Mouse (Mus musculus) testis, postnatal 10 days (tissue): ENCODE measurements around the gene March5.
"Not testable (repeated sequence)": the region's sequence is repeated elsewhere in the genome, so short reads cannot be mapped to it uniquely, and the experiment has no call there.

Source experiments
- DNase-seq: peaks from one replicate; pipeline ENCODE4 v3.0.0; 2021; ENCODE audit warnings: low spot score

Gene March5

GRCm38 (mm10) chr19:37208986-37209385 is 1.6 kb downstream of the March5 start:
- no peak for DNase-seq

- no peak for DNase-seq
These were observed 2.3 kb downstream of the March5 start for GRCm38 (mm10) chr19:37209467-37210128.

- DNase-seq, result no peak
These were observed 3.1 kb downstream of the March5 start for GRCm38 (mm10) chr19:37210457-37210856.

- DNase-seq, result no peak
These were observed 4.1 kb downstream of the March5 start for GRCm38 (mm10) chr19:37211416-37211815.

GRCm38 (mm10) chr19:37214711-37215110 is 7.4 kb downstream of the March5 start:
- DNase-seq, result peak; percentile 57

- no peak for DNase-seq
These were observed 18.0 kb downstream of the March5 start for GRCm38 (mm10) chr19:37225197-37225862.

- DNase-seq, result not testable (repeated sequence)
These were observed 25.3 kb downstream of the March5 start for GRCm38 (mm10) chr19:37232598-37232997.

- DNase-seq, result no peak
These were observed 26.5 kb downstream of the March5 start for GRCm38 (mm10) chr19:37233561-37234539.

- peak; percentile 57 for DNase-seq
These were observed 28.5 kb downstream of the March5 start for GRCm38 (mm10) chr19:37235818-37236217.

GRCm38 (mm10) chr19:37237306-37237705 is 30.0 kb downstream of the March5 start:
- DNase-seq, result no peak

GRCm38 (mm10) chr19:37237712-37238437 is 30.5 kb downstream of the March5 start:
- no peak for DNase-seq

- no peak for DNase-seq
These were observed 31.3 kb downstream of the March5 start for GRCm38 (mm10) chr19:37238651-37239050.

- DNase-seq, result peak; percentile 70
These were observed 31.8 kb downstream of the March5 start for GRCm38 (mm10) chr19:37239096-37239495.

GRCm38 (mm10) chr19:37241201-37241600 is 33.9 kb downstream of the March5 start:
- DNase-seq, result no peak

- DNase-seq, result no peak
These were observed 35.4 kb downstream of the March5 start for GRCm38 (mm10) chr19:37242707-37243106.

GRCm38 (mm10) chr19:37246859-37247258 is 39.5 kb downstream of the March5 start:
- no peak for DNase-seq

GRCm38 (mm10) chr19:37248199-37248598 is 40.9 kb downstream of the March5 start:
- DNase-seq, result no peak

GRCm38 (mm10) chr19:37252104-37252503 is 44.8 kb downstream of the March5 start:
- DNase-seq, result no peak

GRCm38 (mm10) chr19:37255321-37255720 is 48.0 kb downstream of the March5 start:
- no peak for DNase-seq

GRCm38 (mm10) chr19:37262389-37262788 is 55.0 kb downstream of the March5 start:
- DNase-seq, result no peak

GRCm38 (mm10) chr19:37263566-37263942 is 56.2 kb downstream of the March5 start:
- DNase-seq, result no peak
